Mouse (Mus musculus): ENCODE results near the gene Rnf121. TPM values are rescaled to one million over a fixed set of nuclear protein-coding genes. Genes with fewer than 3 reads are reported as not detected.

Gene Rnf121
- 13.8 TPM for polyA plus RNA-seq (2014; fragmentation: Illumina TruSeq; extraction: RNeasy Lipid Tissue Mini Kit (QIAGEN cat#74804); ENCODE audit: low read depth, low replicate concordance)

GRCm38 (mm10) chr7:102065046-102065891 lies at the start of gene Rnf121, which contains the start of the genes Xndc1 and Xntrpc:
Gene Rnf121 (minus strand): TSS chr7:102065469.
Gene Xndc1 (plus strand): TSS chr7:102065511.
Gene Xntrpc (plus strand): TSS chr7:102065713.

GRCm38 (mm10) chr7:102109171-102109570 lies 43.9 kb upstream of the Rnf121 start, which contains the start of gene Art5:
Gene Art5 (minus strand): TSS chr7:102109489.

GRCm38 (mm10) chr7:102101487-102101886 lies 36.2 kb upstream of the Rnf121 start, which contains the start of gene Art1:
Gene Art1 (plus strand): TSS chr7:102101743.

GRCm38 (mm10) chr7:102082816-102083215 lies 17.5 kb upstream of the Rnf121 start, which contains the start of gene Trpc2:
Gene Trpc2 (plus strand): TSS chr7:102083116.

GRCm38 (mm10) chr7:102018590-102018989 lies 46.7 kb downstream of the Rnf121 start, which contains the start of gene Il18bp:
Gene Il18bp (minus strand): TSS chr7:102018690.

Other genes with a start within 250 kb of the Rnf121 start
- gene Phox2a, start 247.2 kb downstream of the Rnf121 start, polyA plus RNA-seq (2014; fragmentation: Illumina TruSeq; extraction: RNeasy Lipid Tissue Mini Kit (QIAGEN cat#74804); ENCODE audit: low read depth, low replicate concordance), result 1.3 TPM
- gene Inppl1, start 227.2 kb downstream of the Rnf121 start, polyA plus RNA-seq (2014; fragmentation: Illumina TruSeq; extraction: RNeasy Lipid Tissue Mini Kit (QIAGEN cat#74804); ENCODE audit: low read depth, low replicate concordance), result 34.8 TPM
- gene Folr2, start 208.3 kb downstream of the Rnf121 start, polyA plus RNA-seq (2014; fragmentation: Illumina TruSeq; extraction: RNeasy Lipid Tissue Mini Kit (QIAGEN cat#74804); ENCODE audit: low read depth, low replicate concordance), result 1.5 TPM
- 5.7 TPM for gene Anapc15, start 201.8 kb downstream of the Rnf121 start, polyA plus RNA-seq (2014; fragmentation: Illumina TruSeq; extraction: RNeasy Lipid Tissue Mini Kit (QIAGEN cat#74804); ENCODE audit: low read depth, low replicate concordance)
- not detected for gene Folr1, start 194.7 kb downstream of the Rnf121 start, polyA plus RNA-seq (2014; fragmentation: Illumina TruSeq; extraction: RNeasy Lipid Tissue Mini Kit (QIAGEN cat#74804); ENCODE audit: low read depth, low replicate concordance)
- gene Lamtor1, start 159.6 kb downstream of the Rnf121 start, polyA plus RNA-seq (2014; fragmentation: Illumina TruSeq; extraction: RNeasy Lipid Tissue Mini Kit (QIAGEN cat#74804); ENCODE audit: low read depth, low replicate concordance), result 13.8 TPM
- gene Tomt, start 159.1 kb downstream of the Rnf121 start, polyA plus RNA-seq (2014; fragmentation: Illumina TruSeq; extraction: RNeasy Lipid Tissue Mini Kit (QIAGEN cat#74804); ENCODE audit: low read depth, low replicate concordance), result not detected
- 5.7 TPM for gene Lrrc51, start 131.6 kb downstream of the Rnf121 start, polyA plus RNA-seq (2014; fragmentation: Illumina TruSeq; extraction: RNeasy Lipid Tissue Mini Kit (QIAGEN cat#74804); ENCODE audit: low read depth, low replicate concordance)
- gene Numa1, start 131.4 kb downstream of the Rnf121 start, polyA plus RNA-seq (2014; fragmentation: Illumina TruSeq; extraction: RNeasy Lipid Tissue Mini Kit (QIAGEN cat#74804); ENCODE audit: low read depth, low replicate concordance), result 110 TPM
- gene Il18bp, start 46.8 kb downstream of the Rnf121 start, polyA plus RNA-seq (2014; fragmentation: Illumina TruSeq; extraction: RNeasy Lipid Tissue Mini Kit (QIAGEN cat#74804); ENCODE audit: low read depth, low replicate concordance), result 16.7 TPM
- gene Xndc1, start within 50 bp of the Rnf121 start, polyA plus RNA-seq (2014; fragmentation: Illumina TruSeq; extraction: RNeasy Lipid Tissue Mini Kit (QIAGEN cat#74804); ENCODE audit: low read depth, low replicate concordance), result 8.8 TPM
- not detected for gene Xntrpc, start 244 bp upstream of the Rnf121 start, polyA plus RNA-seq (2014; fragmentation: Illumina TruSeq; extraction: RNeasy Lipid Tissue Mini Kit (QIAGEN cat#74804); ENCODE audit: low read depth, low replicate concordance)
- gene Trpc2, start 17.6 kb upstream of the Rnf121 start, polyA plus RNA-seq (2014; fragmentation: Illumina TruSeq; extraction: RNeasy Lipid Tissue Mini Kit (QIAGEN cat#74804); ENCODE audit: low read depth, low replicate concordance), result not detected
- not detected for gene Art1, start 36.3 kb upstream of the Rnf121 start, polyA plus RNA-seq (2014; fragmentation: Illumina TruSeq; extraction: RNeasy Lipid Tissue Mini Kit (QIAGEN cat#74804); ENCODE audit: low read depth, low replicate concordance)
- not detected for gene Art5, start 44.0 kb upstream of the Rnf121 start, polyA plus RNA-seq (2014; fragmentation: Illumina TruSeq; extraction: RNeasy Lipid Tissue Mini Kit (QIAGEN cat#74804); ENCODE audit: low read depth, low replicate concordance)
- not detected for gene Chrna10, start 51.4 kb upstream of the Rnf121 start, polyA plus RNA-seq (2014; fragmentation: Illumina TruSeq; extraction: RNeasy Lipid Tissue Mini Kit (QIAGEN cat#74804); ENCODE audit: low read depth, low replicate concordance)
- 65.3 TPM for gene Nup98, start 144.7 kb upstream of the Rnf121 start, polyA plus RNA-seq (2014; fragmentation: Illumina TruSeq; extraction: RNeasy Lipid Tissue Mini Kit (QIAGEN cat#74804); ENCODE audit: low read depth, low replicate concordance)
- gene Pgap2, start 144.7 kb upstream of the Rnf121 start, polyA plus RNA-seq (2014; fragmentation: Illumina TruSeq; extraction: RNeasy Lipid Tissue Mini Kit (QIAGEN cat#74804); ENCODE audit: low read depth, low replicate concordance), result 78.5 TPM
- gene Rhog, start 190.6 kb upstream of the Rnf121 start, polyA plus RNA-seq (2014; fragmentation: Illumina TruSeq; extraction: RNeasy Lipid Tissue Mini Kit (QIAGEN cat#74804); ENCODE audit: low read depth, low replicate concordance), result 7.1 TPM
- gene Stim1, start 202.3 kb upstream of the Rnf121 start, polyA plus RNA-seq (2014; fragmentation: Illumina TruSeq; extraction: RNeasy Lipid Tissue Mini Kit (QIAGEN cat#74804); ENCODE audit: low read depth, low replicate concordance), result 15.4 TPM

All from adrenal gland, adult 10 weeks (tissue).